Mouse (Mus musculus) right cerebral cortex, postnatal 14 days (tissue): ENCODE data around the gene Naa38.

Experiments used
- DNase-seq: peaks from one replicate; pipeline ENCODE4 v3.0.0; 2022

Gene Naa38

DNA sequence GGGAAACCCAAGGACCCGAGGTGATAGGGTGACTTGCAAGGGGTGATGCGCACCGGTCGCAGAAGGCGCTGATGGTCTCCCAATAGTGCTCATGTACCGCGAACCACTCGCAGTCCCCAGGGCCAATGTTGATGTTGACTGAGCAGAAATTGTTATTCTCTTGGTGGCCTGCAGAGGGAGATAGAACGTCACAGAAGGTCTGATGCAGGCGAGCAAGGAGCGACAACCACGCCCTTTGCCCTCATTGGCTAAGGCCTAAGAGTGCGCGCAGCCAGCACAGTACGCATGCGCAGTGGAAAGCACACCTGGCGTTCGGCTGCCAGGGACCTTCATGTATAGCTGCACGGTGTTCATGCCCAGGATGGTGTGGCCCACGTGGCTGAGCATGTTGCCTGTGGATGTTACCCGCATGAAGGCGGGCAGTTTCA is 5.9 kb downstream of the Naa38 start:
- DNase-seq: peak; percentile 87

DNA sequence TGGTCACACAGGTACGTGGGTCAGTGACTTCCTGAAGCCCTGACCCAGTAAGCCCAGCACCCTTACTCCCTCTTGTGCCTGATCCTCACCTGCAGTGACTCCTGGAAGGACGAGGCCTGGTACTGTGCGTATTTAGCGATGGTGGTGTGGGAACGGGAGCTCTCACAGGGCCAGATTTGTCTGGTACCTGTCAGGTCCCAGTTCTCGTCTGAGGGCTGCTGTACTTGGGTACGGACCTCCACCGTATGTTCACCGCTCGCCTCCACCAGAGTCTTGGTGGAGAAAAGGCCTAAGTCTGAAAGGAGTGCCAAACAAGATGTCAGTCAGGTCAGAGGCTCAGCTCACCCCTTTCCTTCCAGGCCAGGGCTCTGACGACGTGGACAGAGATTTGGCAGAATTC is 6.7 kb downstream of the Naa38 start:
- DNase-seq: no peak

DNA sequence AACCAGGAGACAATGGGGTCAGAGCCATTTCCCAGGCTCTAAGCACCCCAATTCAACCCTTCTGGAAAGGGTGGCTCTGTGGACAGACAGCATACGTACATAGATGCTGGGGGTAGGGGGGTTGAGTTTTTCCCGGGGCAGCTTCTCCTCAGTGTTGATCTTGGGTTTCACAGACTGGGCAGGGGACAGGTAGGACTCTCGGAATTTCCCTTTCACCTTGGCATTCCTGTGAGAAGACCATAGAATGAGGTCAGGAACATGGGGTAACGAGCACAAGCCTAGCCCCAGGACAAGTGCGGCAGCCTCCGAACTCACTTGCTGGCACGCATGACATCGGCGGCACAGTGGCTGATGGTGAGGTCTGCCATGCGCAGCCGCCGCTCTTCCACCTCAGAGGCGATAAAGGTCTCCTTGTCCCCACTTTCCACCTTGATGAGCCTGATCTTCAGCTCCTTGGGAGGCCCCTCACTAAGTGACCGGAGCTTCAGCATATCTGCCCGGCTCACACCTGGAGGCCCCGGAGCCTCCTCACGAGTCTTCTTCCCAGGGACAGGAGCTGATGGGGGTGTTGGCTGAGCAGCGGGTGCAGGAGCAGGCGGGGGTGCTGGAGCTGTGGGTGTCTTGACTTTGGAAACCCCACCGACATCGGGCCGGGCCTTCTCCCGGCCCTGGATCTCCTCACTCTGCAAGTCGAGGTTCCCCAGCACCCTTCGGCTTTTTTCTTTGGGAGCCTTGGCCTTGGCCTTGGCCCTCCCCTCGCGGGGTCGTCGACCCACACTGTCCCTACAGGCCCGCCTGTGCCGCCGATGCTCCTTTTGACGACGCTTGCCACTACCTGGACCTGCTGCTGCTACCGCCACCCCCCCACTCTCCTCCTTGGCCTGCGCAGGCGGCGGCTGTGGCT is 8.7 kb downstream of the Naa38 start:
- DNase-seq: no peak

DNA sequence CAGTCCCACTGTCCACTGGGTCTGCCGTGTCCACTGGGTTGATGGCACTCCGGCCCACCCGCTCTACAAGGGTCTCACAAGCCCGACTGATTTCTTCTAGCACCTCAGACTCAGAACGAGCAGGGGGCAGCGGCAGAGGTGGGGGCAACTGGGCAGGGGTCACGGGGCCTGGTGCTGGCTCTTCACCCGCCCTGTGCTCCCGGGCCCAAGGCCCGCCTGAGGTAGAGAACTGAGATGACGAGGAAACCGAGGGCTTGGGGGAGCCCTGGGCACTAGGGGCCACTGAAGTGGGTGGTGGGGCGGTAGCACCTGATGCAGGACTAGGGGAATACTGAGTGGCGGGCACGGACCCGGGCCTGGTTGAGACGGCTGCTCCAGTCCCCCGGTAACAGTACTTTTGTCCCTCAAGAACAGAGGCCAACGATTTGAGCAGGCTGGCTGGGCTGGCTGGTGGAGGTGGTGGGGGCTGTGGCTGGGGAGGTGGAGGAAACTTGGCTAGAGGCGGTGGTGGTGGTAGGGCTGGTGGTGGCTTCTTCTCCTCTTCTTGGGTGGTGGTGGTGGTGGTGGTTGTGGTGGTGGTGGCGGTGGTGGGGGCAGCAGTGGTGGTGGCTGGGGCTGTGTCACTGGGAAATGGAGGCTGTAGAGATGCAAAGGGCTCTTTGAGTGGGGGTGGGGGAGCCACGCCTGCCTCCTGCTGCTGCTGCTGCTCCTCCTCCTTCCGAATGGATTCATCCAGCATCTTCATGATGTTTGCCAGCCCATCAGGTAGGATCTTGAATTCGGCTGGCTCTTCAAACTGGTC is 9.5 kb downstream of the Naa38 start:
- DNase-seq: no peak

DNA sequence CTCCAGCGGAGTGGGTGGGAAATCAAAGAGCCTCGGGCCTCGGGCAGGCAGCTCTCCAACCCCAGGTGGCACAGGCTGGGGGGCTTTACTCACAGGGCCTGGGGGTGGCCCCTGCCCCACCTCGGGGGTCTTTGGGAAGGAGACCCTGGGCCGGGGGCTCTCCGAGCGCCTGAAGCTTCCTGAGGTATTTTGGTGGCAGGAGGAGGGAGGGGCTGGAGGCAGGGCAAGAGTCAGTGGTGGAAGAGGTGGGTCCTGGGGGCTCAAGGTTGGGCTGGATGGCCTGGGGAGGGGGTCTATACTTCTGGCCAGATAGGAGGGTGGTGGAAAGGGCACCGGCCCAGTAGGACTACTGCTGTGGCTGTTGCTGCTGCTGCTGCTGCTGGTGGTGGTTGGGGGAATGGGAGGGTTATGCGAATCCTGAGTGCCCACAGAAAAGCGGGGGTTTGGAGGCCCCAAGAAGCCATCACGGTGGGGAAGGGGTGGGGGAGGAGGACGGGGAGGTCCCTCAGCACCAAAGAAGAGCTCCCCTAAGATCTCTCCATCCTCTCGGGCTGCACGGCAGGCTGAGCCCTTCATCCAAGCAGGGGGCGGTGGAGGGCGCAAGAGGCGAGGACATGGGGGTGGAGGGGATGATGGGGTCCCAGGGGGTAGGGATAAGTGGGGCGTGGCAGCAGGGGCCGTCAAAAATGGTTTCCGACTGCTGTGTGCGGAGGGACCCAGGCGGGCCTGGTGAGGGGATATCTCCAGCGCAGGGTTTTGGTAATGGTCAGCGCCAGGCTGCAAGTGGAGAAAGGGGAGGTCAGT is 10.3 kb downstream of the Naa38 start:
- DNase-seq: no peak

DNA sequence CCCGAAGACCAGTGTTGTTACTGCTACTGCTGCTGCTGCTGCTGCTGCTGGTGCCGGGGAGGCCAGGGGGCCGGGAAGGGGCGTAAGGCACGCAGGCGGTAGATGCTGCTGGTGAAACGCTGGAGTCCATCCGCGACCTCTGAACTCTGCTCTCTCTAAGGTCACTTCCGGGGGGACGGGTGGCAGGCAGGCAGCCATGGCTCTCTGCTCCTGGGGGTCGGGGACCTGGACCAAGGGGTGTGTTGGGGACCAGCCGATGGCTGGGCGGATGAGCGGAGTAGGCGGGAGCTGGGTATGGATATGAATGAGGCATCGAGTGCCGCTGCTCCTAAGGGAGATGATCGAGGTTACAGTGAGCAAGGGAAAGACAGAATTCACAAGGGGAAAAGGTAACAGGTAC is 11.0 kb downstream of the Naa38 start:
- DNase-seq: no peak

DNA sequence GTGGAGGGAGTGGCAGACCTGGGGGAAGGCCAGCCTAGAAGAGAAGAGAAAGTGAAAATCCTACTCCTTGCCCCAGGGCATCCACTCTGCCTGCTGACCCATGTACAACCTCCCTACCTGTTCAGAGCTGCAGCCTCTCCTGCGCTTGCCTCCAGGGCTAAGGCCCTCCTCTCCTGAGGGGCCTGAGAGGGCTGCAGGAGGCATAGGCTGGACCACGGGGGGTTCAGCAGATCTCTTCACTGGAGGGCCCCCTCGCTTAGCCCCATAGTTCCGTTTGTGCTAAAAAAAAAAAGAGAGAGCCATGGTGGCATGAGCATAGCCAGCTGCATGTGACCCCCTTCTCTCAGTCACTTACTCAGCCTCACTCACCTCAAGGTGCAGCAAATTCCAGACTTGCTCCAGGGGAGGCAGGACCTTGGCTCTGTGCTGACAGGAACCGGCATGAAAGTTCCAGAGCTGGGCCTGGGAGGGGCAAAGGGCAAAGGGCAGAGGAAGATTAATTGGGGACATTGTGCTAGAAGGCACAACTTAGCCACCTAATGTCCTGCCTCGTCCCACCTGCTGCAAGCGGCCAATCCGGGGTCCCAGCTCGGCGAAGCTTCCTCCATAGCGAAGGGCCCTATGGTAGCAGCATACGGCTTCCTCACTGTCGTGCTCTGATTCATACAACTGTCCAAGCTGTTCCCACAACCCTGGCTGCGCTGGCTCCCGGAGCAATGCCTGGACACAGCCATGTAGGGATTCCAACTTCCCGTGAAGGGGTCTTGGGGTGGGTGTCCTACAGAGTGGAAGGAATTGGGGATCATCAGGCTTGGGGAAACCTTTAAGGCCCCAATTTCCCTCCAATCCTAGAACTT is 11.8 kb downstream of the Naa38 start:
- no peak for DNase-seq

DNA sequence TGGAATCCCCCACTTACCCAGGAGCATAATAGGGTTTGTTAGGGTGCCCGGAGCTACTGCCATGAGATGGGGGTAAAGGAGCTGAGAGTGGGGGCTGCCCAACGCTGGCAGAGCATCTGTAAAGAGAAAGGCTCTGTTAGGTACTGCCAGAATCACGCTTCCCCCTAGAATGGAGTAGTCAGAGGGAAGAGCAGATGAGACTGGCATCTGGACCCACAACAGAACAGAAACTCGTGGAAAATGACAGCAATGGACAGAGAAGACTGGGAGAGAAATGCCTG is 12.4 kb downstream of the Naa38 start:
- DNase-seq: no peak

DNA sequence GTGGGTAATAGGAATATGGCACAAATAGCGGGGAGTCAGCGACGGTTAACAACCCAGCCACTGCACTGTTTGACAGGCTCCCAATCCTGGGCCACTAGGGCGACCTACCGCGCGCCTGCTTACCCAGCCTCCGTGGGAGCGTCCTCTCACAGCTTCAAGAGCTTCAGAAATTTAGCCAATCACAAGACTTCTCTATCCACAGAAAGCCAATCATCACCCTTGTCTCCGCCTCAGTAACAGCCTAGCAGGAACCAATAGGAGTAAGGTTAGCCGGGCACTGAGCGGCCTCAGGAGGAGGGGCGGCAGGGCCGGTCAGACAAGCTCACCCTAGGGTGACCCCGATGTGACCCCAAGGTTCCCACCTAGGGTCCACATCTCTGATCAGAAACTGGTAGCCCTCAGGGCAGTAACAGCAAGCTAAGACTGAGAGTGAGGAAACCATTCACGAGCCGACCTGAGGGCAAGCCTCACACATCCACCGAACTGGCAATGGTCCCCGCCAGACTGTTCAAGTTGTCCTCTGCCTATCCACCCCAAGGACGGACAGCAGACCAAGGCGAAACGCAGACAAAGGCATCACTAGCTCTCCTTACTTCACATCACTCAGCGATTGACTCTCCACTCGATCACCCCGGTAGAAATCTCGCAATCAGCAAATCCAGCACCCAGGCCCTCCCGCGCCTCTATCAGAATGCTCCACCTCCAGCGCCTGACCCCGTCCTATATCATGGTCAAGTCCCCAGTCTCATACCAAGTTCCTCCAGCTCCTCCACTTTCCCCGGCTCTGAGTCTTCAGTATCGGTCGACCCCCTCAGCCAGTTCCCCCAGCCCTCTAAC is 13.5 kb downstream of the Naa38 start:
- DNase-seq: peak; percentile 65

DNA sequence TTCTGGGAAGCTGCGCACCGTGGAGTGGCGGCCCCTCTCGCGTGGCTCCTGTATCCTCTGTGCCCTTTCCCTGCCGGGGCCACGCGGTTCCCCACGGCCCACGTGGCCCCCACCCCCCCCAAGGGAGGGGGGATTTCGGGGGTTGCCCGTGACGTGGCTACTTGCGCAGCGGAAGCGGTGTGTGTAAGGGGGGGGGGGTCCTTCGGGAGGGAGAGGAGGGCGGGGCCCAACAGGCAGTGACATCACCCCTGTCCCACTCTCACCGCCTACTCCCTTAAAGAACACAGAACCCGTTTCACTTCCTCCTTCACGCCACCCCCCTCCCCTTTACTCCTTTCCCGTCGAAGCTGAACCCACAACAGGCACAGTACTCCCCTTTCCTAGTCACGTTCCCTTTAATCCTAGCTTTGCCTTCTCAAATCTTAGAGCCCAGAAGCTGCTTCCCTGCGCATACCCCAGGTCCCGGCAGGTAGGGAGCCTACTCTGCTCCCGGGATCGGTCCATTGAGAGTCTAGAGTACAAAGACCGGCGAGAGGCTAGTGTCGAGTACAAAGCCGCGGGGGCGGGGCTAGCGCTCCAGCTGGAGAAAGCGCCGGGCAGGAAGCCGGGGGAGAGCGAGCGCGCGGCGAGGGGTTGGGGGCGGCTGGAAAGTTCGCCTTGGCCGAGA is 14.2 kb downstream of the Naa38 start:
- peak; percentile 86 for DNase-seq

DNA sequence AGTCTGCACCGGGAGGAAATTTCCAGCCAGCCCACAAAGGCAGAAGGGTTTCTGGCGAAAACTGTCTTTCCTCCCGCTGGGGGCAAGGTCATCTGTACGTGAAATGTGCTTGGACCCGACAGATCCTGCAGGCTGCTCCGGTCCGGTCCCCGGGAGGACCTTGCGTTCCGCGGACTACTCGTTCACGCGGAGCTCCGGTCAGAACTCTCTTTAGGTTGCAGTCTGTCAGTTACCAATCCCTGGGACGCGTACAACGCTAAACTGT is 14.7 kb downstream of the Naa38 start:
- no peak for DNase-seq

DNA sequence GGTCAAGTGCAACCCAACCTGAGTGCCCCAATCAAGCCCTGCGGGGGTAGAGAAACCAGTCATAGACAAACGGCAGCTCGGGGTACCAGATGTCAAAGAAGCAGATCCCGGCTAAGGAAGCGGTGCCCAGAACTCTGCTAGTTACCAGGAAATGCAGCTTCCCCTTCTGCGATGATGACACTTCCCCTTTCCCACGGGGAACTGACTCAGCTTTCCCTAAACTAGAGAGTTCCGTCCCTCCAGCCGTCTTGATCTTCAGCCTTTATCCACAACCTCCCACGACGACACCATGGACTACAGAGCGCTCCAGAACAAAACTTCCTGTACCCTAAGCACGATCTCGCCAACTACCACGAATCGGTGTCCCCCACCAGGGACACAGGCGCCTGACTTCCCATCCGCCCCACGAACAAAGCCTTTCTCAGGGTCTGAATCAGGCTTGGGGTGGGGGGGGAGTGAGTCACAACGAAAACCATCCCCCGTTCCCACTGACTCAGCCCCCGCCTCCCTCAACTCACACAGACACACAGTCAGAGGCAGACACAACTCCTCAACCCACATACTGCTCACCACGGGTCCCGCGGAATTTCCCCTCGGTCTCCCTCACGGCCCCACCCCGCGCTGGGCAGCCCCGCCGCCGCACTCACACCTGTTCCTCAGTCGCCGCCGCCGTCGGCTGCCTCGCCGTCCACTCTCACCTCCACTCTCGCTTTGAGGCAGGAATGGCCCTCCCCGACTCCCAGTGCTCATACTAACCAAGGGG is 15.2 kb downstream of the Naa38 start:
- DNase-seq: peak; percentile 55

DNA sequence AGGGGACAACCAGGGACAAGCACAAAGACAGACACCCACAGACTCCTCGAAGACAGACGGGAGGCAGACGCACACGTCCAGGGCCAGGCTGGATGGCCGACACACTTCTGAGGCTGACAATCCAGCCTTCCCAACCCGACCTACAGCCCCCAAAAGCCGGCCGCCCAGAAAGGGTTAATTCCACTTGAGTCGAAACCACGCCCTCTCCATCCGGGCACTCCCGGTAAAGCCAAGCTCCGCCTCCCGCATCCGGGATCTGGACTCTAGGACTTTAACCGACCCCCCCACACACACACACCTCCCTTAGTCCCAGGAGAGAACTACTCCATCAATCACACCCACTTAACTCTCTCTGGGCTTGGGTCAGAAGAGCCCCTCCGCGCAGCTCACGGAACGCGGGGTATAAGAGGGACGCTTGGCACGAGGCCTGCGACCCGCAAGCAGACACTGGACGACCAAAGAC is 15.8 kb downstream of the Naa38 start:
- peak; percentile 98 for DNase-seq

DNA sequence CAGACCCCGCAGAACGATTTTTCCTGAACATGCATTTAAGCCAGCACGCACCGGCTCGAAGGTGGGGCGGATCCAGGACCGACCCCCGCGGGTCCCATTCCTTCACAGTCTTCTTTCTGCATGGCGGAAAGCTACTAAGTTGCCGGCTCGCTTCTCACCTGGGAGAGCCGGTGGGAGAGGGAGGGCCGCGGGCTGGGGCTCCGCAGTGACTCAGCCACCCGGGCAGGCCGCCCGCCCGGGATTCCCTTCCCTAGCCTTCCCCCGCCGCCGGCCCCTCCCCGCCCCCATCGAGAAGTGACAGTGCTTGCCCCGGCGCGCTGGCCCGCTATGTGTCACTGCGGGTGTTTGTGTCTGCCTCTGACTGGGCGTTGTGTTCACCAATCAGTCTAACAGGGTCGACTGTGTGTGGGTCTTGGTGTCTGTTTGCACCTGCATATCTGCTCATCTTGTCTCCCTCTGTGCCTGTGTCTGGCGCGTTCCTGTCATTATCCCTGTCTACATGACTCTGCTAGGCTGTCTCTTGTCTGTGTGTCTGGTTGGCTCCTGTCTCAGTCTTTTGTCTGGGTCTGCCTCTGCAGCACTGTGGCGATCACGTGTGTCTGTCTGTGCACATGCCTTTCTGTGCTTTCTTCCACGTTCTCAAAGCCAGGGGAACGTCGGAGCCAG is 16.4 kb downstream of the Naa38 start:
- DNase-seq: peak; percentile 72

DNA sequence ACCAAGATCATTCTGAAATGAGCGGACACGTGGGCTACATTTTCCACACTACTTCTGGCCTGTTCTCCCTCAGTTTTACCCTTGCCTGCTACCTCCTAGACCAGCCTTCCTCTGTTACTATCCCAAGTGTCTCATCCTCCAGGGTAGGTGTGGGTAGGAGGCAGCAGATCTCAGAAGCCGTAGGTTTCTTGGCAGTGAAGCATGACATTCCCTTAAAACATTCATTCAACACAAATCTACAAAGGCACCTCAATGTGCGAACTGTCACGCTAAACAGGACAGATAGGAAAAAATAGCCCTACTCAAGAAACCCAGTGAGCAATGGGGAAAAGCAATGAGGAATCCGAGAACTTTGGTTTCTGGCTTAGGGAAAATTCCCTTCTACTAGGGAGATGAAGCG is 17.3 kb downstream of the Naa38 start:
- DNase-seq: no peak

DNA sequence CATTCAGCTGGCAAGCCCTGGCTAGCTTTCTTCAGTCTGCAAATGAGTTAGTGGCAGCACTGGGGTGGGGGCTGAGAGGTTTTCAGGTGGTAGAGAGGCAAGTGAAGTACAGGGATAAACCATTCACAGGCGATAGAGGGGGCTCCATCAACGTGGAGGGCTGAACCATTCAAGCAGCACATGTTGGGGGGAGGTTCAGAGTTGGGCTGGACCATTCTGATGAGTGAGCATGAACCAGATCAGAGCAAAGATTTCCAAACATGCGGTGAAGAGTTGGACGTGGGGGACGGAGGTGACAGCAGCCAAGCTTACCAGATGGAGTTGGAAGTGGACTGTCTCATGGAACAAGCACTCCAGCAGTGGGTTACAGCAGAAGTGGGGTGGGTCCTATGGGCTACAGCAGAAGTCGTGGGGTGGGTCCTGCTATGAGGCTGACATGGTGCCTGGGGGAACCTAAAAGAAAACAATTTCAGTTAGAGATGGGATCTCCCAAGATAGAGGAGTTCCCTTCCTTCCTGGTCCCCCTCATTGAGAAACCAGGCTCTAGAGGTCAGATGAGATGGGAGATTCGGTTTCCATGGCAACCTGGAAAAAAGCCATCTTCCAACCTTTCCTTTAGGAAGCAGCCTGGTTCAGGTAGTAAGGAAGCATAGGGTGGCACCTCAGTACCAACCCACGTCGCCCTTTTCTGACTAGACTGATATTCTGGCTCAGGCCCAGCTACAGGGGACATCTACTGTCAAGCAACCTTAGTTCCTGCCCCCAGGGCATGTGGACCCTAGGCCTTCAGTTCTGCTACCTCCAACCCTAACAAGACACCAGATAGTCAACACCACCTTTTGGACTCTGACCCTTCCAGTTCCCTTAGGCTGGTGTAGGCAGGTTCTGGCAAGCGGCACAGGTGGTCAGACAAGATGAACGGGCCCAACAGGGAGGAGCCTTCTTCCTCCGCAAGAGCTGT is 18.2 kb downstream of the Naa38 start, which contains the start of gene Kdm6b:
Gene Kdm6b, minus strand, starts transcription at position 455 of the 961 bp plus-strand sequence.
- peak; percentile 59 for DNase-seq

DNA sequence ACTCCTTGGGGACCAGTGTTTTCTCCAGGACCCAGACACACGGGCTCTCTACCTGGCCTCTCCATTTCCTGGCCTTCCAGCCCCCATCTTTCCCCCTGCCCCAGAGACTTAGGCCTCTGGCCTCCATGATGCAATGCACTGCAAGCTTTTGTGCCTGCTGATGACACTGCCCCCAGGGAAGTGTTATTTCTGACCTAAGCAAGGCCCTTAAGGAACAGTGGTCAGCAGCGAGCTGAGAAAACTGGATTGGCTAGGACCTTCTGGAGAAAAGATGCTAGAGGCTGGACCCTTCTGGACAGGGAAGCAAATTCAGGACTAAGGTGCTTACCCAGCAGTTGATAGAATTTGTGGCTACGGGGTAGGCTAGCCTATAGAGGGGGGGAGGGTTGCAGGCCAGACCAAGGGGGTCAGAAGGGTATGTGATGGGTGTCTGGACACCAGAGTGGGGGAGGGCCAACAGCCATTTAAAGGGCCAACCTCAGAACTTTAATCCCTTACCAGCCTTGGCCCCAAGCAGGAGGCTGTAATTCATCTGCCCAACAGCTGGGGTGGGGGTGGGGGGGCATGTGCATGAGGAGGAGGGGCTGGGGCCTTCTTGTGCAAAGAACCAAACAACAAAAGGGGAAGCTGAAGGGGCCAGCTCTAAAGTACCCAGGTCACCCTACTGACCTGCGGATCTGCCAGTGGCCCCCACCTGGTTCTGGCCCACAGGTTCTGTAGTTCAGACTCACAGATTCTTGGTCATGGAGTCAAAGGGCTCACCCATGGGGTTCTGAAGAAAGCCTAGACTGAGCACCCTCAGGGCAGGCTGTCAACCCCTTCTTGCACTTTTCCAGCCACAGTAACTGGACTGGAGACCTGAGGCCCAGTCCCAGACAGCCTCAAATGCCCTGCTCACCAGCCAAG is 19.4 kb downstream of the Naa38 start:
- no peak for DNase-seq
